Mouse (Mus musculus): ENCODE results near the gene Hist1h3f. TPM values are rescaled to one million over a fixed set of nuclear protein-coding genes. Genes with fewer than 3 reads are reported as not detected.
A peak's percentile ranks its signal among the peaks of the same experiment; 100 is the strongest.
"Not testable (repeated sequence)": the region's sequence is repeated elsewhere in the genome, so short reads cannot be mapped to it uniquely, and the experiment has no call there.

Hist1h3f gene
- polyA plus RNA-seq, 1 experiment, result 1.3 TPM

GRCm38 (mm10) chr13:23550761-23551145 is 6.9 kb downstream of the Hist1h3f start:
- TF ChIP-seq CTCF (IDR thresholded peaks at IDR 0.05; ENCODE audit: insufficient read depth, low read length), result no peak
- no peak overlapping the region for H3K4me3 ChIP-seq (replicated peaks; ENCODE audit: extremely low read depth, low read depth, low read length)
- DNase-seq, result no peak
- 5% methylated on average over 3 of the region's 3 CpGs for WGBS
- peaks cover 3% of the 10 kb centered on the region; the same call in 1 of the 2 replicates for H3K4me1 ChIP-seq (ENCODE audit: control insufficient read depth, insufficient read depth, low read length)

GRCm38 (mm10) chr13:23551146-23551834 is 7.4 kb downstream of the Hist1h3f start, which contains the start of gene Hist1h4f:
TSS of gene Hist1h4f (minus strand) at chr13:23551648.
- under 1% methylated on average over 47 of the region's 47 CpGs for WGBS
- TF ChIP-seq POLR2A (IDR thresholded peaks at IDR 0.05; ENCODE audit: borderline replicate concordance, extremely low read depth, low read depth, low read length), result peak; percentile 81; the same call in 1 of the 2 replicates
- TF ChIP-seq CTCF (IDR thresholded peaks at IDR 0.05; ENCODE audit: insufficient read depth, low read length), result 0 out of 2 replicates have a peak, but pooled peaks have one; percentile 12

DNA sequence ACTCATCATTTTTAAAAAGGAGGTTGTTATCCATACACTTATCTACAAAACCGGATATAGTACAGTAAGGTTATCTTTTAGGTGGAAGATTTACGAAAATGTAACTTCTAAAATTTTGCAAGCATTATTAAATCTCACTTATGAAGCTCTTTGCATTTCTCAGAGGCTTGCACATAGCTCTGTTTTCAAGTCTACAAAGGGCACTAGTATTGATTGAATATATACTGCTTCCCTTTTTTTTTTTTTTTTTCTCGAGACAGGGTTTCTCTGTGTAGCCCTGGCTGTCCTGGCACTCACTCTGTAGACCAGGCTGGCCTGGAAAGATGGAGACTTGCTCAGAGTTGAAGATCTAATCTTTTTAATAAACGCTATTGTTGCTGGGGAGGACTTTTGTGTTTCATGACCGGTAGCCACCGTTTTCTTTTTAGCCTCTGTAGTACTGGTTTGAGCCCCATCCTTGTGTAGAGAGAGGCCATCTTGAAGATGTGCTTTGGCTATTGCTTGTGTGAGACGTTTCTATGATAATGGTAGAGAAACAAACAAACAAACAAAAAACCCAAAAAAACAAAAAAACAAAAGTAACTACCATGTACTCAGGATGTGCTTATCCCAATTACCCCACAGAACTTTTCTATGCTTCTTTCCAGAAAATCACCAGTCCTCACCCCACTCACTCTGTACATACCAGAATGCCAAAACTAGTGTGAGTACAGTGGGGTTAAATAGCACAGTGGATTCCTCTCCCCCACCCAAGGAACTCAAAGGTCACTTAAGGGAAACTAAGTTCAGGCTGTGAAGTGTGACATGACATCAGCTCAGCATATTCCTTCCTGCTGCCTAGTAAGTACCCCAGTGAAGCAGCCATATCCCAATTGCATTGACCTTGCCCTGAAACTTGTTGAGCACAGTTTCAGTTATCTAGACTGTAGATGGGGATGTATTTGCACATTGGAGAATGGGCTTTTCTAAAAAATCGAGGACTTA is 8.4 kb downstream of the Hist1h3f start:
- H3K4me3 ChIP-seq (replicated peaks; ENCODE audit: extremely low read depth, low read depth, low read length), result no peak overlapping the region
- no peak for DNase-seq

More at GRCm38 (mm10) chr13:23551146-23551834, 7.4 kb downstream of the Hist1h3f start, which contains the start of gene Hist1h4f:
- H3K4me1 ChIP-seq (ENCODE audit: control insufficient read depth, insufficient read depth, low read length), result not testable (repeated sequence)
- peak; percentile 74 for DNase-seq
- peak within 1 kb of the TSS; percentile 61 for H3K4me3 ChIP-seq (replicated peaks; ENCODE audit: extremely low read depth, low read depth, low read length)

GRCm38 (mm10) chr13:23552962-23553361 is 9.1 kb downstream of the Hist1h3f start, which contains the start of gene Hist1h1d:
TSS of gene Hist1h1d (plus strand) at chr13:23553262.
- peak within 1 kb of the TSS; percentile 16 for H3K4me3 ChIP-seq (replicated peaks; ENCODE audit: extremely low read depth, low read depth, low read length)
- TF ChIP-seq POLR2A (IDR thresholded peaks at IDR 0.05; ENCODE audit: borderline replicate concordance, extremely low read depth, low read depth, low read length), result no peak
- no peak for TF ChIP-seq CTCF (IDR thresholded peaks at IDR 0.05; ENCODE audit: insufficient read depth, low read length)
- peaks cover 5% of the 10 kb centered on the region for H3K4me1 ChIP-seq (ENCODE audit: control insufficient read depth, insufficient read depth, low read length)

More for the DNA sequence above, 8.4 kb downstream of the Hist1h3f start:
- peaks cover 5% of the 10 kb centered on the region for H3K4me1 ChIP-seq (ENCODE audit: control insufficient read depth, insufficient read depth, low read length)
- TF ChIP-seq POLR2A (IDR thresholded peaks at IDR 0.05; ENCODE audit: borderline replicate concordance, extremely low read depth, low read depth, low read length) (no peak), CTCF (IDR thresholded peaks at IDR 0.05; ENCODE audit: insufficient read depth, low read length) (no peak)
- 38% methylated on average over 8 of the region's 8 CpGs for WGBS

DNA sequence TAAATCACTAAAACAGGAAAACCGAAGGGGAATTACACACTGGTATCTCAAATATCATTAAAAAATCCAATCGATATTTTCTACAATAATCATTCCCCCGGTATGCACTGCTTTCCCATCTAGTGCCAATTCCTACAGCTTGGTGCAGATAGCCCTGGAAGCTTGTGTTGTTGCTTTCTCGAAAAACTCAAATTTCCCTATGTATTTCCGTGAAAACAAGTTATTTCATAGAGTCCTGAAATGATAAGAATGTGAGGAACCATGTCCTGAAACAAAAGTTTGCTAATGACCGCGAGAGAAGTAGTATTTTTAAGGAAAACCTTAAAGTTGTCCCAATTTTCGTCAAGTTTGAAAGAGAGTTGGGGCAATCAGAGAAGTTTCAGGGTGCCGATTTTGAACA is 10.5 kb downstream of the Hist1h3f start:
- 19% methylated on average over 9 of the region's 9 CpGs for WGBS
- peak overlapping the region; percentile 46 for H3K4me3 ChIP-seq (replicated peaks; ENCODE audit: extremely low read depth, low read depth, low read length)
- H3K4me1 ChIP-seq (ENCODE audit: control insufficient read depth, insufficient read depth, low read length), result peaks cover 5% of the 10 kb centered on the region
- TF ChIP-seq POLR2A (IDR thresholded peaks at IDR 0.05; ENCODE audit: borderline replicate concordance, extremely low read depth, low read depth, low read length), result no peak
- no peak for TF ChIP-seq CTCF (IDR thresholded peaks at IDR 0.05; ENCODE audit: insufficient read depth, low read length)
- no peak for DNase-seq

More at GRCm38 (mm10) chr13:23552962-23553361, 9.1 kb downstream of the Hist1h3f start, which contains the start of gene Hist1h1d:
- no peak for DNase-seq

DNA sequence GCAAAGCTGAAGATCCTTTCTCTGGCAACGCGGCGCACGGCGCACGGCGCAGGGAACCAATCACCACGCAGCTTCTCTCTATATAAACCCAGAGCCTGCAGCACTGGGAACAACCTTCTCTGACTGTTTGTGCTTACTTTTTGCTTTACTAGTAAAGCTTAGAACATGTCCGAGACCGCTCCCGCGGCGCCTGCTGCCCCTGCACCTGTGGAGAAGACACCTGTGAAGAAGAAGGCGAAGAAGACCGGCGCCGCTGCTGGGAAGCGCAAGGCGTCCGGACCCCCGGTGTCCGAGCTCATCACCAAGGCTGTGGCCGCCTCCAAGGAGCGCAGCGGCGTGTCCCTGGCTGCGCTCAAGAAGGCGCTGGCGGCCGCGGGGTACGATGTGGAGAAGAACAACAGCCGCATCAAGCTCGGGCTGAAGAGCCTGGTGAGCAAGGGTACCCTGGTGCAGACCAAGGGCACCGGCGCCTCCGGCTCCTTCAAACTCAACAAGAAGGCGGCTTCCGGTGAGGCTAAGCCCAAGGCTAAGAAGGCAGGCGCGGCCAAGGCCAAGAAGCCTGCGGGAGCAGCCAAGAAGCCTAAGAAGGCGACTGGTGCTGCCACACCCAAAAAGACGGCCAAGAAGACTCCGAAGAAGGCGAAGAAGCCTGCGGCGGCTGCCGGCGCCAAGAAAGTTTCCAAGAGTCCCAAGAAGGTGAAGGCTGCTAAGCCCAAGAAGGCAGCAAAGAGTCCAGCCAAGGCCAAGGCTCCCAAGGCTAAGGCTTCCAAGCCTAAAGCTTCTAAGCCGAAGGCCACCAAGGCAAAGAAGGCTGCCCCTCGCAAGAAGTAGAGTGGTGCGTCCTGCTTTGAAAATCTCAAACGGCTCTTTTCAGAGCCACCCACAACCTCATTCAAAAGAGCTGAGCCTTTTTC is 11.3 kb downstream of the Hist1h3f start:
- TF ChIP-seq CTCF (IDR thresholded peaks at IDR 0.05; ENCODE audit: insufficient read depth, low read length), result no peak
- TF ChIP-seq POLR2A (IDR thresholded peaks at IDR 0.05; ENCODE audit: borderline replicate concordance, extremely low read depth, low read depth, low read length), result peak; percentile 81
- under 1% methylated on average over 54 of the region's 54 CpGs for WGBS
- DNase-seq, result peak; percentile 67
- Histone ChIP-seq H3K4me1 (ENCODE audit: control insufficient read depth, insufficient read depth, low read length) (peaks cover 5% of the 10 kb centered on the region), H3K4me3 (replicated peaks; ENCODE audit: extremely low read depth, low read depth, low read length) (peak overlapping the region; percentile 87)

DNA sequence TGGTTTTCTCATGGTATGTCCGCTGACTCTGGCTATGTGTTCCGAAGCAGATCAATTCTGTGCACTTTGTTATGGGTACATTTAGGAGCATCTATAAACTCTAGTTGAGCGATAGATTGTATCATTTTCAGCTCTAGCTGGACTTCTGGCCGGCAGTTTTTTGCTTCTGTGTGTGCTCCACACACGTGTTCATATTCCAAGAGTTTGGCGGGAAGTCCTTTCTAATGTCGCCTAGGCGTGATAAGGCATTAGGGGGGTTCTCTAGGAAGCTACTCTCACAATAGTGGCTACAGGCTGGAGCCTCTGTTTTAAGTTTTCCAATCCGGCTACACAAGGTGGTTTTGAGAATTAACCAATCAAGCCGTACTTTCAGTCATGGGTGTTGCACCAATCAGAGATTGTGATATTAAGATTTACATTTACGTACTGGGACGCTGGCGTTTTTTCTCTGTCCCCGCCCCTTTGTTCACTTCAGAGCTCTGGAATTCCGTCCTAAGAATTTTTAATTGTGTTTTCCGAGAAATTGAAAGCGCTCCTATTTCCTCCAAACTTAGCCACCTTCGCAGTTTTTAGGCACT is 12.1 kb downstream of the Hist1h3f start:
- peak overlapping the region; percentile 73 for H3K4me3 ChIP-seq (replicated peaks; ENCODE audit: extremely low read depth, low read depth, low read length)
- under 1% methylated on average over 18 of the region's 18 CpGs for WGBS
- H3K4me1 ChIP-seq (ENCODE audit: control insufficient read depth, insufficient read depth, low read length), result peaks cover 5% of the 10 kb centered on the region
- TF ChIP-seq CTCF (IDR thresholded peaks at IDR 0.05; ENCODE audit: insufficient read depth, low read length), result no peak
- TF ChIP-seq POLR2A (IDR thresholded peaks at IDR 0.05; ENCODE audit: borderline replicate concordance, extremely low read depth, low read depth, low read length), result peak; percentile 30; the same call in 1 of the 2 replicates
- peak; percentile 59 for DNase-seq

DNA sequence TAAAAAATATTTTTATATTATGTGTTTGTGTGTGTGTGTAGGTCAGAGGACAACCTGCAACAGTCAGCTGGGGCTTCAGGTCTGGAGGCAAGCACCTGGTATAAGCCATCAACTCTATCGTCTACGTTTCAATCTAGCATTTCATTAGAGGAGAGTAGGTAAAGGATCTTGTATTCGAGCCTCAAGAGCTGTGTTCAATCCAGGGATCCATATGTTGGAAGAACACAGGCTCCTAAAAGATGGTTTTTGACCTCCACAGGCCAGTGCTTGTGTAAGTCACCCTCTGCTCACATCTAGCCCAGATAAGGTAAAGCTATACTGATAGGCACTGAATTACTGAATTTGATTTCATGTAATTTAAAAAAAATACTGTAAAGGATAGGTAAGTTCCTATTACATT is 13.1 kb downstream of the Hist1h3f start:
- TF ChIP-seq POLR2A (IDR thresholded peaks at IDR 0.05; ENCODE audit: borderline replicate concordance, extremely low read depth, low read depth, low read length) (no peak), CTCF (IDR thresholded peaks at IDR 0.05; ENCODE audit: insufficient read depth, low read length) (no peak)
- no peak for DNase-seq
- Histone ChIP-seq H3K4me3 (replicated peaks; ENCODE audit: extremely low read depth, low read depth, low read length) (no peak overlapping the region), H3K4me1 (ENCODE audit: control insufficient read depth, insufficient read depth, low read length) (peaks cover 5% of the 10 kb centered on the region)
- WGBS, result 64% methylated on average over 3 of the region's 3 CpGs

DNA sequence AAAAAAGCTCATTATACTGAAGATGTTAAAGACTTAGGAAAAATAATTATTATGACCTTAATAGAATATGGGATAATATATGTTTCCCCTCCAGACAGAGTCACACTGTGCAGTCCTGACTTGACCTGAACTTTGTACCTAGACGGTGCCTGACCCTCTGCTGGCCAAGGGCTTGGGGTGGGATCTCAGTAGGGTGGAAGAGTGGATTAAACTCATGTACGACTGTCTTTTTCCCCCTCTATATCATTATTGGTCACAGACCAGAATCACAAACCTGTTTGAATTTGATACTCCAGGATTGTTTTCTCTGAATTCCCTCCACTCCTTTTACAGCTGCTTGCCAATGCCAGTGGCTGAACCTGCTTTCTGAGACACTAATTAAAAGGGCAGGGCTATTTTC is 16.8 kb downstream of the Hist1h3f start:
- not testable (repeated sequence) for H3K4me1 ChIP-seq (ENCODE audit: control insufficient read depth, insufficient read depth, low read length); DNase-seq; H3K4me3 ChIP-seq (replicated peaks; ENCODE audit: extremely low read depth, low read depth, low read length)
- 32% methylated on average over 2 of the region's 2 CpGs for whole genome bisulfite sequencing

DNA sequence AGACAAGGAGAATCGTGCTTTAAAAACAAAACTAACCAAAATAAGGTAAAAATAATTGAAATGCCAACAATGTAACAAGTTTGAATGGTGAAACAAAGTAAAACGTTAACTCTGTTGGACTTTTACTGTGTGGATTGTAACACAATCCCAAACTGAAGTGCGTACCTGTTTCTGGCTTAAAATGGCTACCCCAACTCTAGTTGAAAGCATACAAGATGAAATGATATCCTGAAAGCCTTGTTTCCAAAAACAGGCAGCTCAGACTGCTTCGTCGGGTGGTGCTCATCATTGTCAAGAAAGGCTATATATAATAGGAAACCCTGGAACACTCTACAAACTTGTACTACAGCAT is 17.7 kb downstream of the Hist1h3f start:
- H3K4me1 ChIP-seq (ENCODE audit: control insufficient read depth, insufficient read depth, low read length); H3K4me3 ChIP-seq (replicated peaks; ENCODE audit: extremely low read depth, low read depth, low read length); DNase-seq: not testable (repeated sequence)
- 0% methylated on average over 2 of the region's 5 CpGs for WGBS
